Mouse (Mus musculus) brown adipose tissue, adult 24 weeks (tissue): ENCODE data around the gene Hip1. TPM values are rescaled to one million over a fixed set of nuclear protein-coding genes. Genes with fewer than 3 reads are reported as not detected.
"Not testable (repeated sequence)": the region's sequence is repeated elsewhere in the genome, so short reads cannot be mapped to it uniquely, and the experiment has no call there.

Experiments
- H3K27ac ChIP-seq: fragments of 200-500 bp; replicated peaks from 2 replicates; pipeline ENCODE4 v1.5.1; 2012; ENCODE audit warnings: low read depth, mild to moderate bottlenecking, low read length
- H3K4me1 ChIP-seq: fragments of 200-500 bp; 2 replicates; pipeline ENCODE4 v1.6.1; 2012; ENCODE audit warnings: low read length, mixed read lengths; ENCODE audit not compliant: control insufficient read depth, insufficient read depth, insufficient read length
- H3K4me3 ChIP-seq: fragments of 200-500 bp; 2 replicates; pipeline ENCODE4 v1.5.1; 2012; ENCODE audit warnings: low read depth, mild to moderate bottlenecking, low read length, moderate library complexity; ENCODE audit not compliant: insufficient read depth
- polyA plus RNA-seq: library from polyadenylated mRNA; stranded (reverse); fragments of >200 nt; gene quantifications from 2 replicates; pipeline ENCODE4 v1.2.4, GENCODE M21; 2012; ENCODE audit not compliant: missing spikeins, insufficient read depth, insufficient read length

Gene Hip1
- polyA plus RNA-seq, 1 experiment: 7.9 TPM

GRCm38 (mm10) chr5:135488881-135489694, 55.8 kb downstream of the Hip1 start:
- Histone ChIP-seq H3K27ac (peak overlapping the region; percentile 12; the same call in 1 of the 2 replicates), H3K4me1 (peaks cover 31% of the 10 kb centered on the region), H3K4me3 (peak overlapping the region; percentile 76)

- peaks cover 31% of the 10 kb centered on the region for H3K4me1 ChIP-seq
- H3K4me3 ChIP-seq: peak overlapping the region; percentile 76
- H3K27ac ChIP-seq: 0 out of 2 replicates have a peak overlapping the region, but pooled peaks have one; percentile 5
These were observed 56.6 kb downstream of the Hip1 start for GRCm38 (mm10) chr5:135488222-135488880.

DNA sequence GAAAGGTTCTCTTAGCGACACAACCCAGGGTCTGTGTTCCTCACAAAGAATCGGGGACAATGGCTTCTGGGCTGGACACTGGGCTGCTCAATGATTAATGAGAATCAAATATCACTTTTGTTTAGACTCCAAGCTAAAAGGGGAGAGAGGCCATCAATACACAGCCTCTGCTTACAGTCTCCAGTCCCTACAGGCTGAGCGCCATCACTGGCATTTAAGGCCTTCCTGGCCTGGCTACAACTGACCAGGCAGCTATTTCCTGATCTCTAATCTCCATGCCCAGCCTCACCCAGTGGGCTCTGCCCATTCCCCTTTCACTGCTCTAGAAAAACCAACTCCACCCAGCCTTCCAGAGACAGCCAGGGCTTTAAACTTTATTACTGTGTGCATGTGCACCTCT, 59.6 kb downstream of the Hip1 start:
- no peak overlapping the region for H3K4me3 ChIP-seq
- no peak overlapping the region for H3K27ac ChIP-seq
- peaks cover 22% of the 10 kb centered on the region for H3K4me1 ChIP-seq

- not testable (repeated sequence) for H3K4me3 ChIP-seq, H3K27ac ChIP-seq
- H3K4me1 ChIP-seq: peaks cover 16% of the 10 kb centered on the region
These were observed 61.1 kb downstream of the Hip1 start for GRCm38 (mm10) chr5:135483865-135484264.

GRCm38 (mm10) chr5:135478877-135479600, 65.9 kb downstream of the Hip1 start:
- Histone ChIP-seq H3K27ac (peak overlapping the region; percentile 78), H3K4me3 (no peak overlapping the region), H3K4me1 (0 out of 2 replicates have a peak, but pooled peaks cover 3% of the 10 kb centered on the region)

DNA sequence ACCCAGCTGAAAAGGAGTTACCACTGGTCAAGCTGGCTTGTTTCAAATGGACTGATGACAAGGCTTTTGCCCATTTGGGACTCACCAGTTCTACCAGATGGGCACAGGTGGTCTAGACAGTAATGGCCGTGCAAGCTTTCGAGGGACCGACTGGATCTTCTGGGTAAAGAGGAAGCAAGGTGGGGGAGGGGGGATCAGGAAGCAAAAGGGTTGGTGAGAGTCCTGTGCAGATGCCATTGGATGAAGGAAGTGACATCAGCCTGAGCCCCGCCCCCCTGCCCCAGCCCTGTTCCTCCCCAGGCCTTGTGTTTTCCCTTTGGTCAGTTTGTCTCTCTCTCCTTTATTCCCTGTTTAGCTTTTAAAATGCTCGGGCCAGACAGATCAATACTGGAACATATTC, 68.7 kb downstream of the Hip1 start:
- no peak overlapping the region for H3K27ac ChIP-seq
- H3K4me3 ChIP-seq: no peak overlapping the region

DNA sequence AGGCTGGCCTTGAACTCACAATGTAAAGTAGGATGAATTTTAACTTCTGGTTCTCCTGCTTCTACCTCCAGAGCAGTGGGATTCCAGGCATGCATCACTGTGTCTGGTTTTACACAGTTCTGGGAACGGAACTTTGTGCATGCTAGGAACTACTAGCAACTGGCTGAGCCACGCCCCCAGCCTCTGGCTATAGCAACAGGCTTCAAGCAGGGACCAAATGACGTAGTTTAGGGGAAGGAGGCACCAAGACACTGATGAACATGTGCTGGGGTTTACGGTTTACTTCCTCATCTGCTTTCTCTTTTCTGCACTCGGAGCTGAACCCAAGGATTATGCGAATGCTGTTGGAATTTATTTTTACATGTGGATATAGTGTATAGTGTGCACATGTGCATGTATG, 72.5 kb downstream of the Hip1 start:
- Histone ChIP-seq H3K4me3 (no peak overlapping the region), H3K27ac (peak overlapping the region; percentile 68), H3K4me1 (peaks cover 7% of the 10 kb centered on the region; the same call in 1 of the 2 replicates)

More for the DNA sequence above, 68.7 kb downstream of the Hip1 start:
- H3K4me1 ChIP-seq: 0 out of 2 replicates have a peak, but pooled peaks cover 3% of the 10 kb centered on the region

DNA sequence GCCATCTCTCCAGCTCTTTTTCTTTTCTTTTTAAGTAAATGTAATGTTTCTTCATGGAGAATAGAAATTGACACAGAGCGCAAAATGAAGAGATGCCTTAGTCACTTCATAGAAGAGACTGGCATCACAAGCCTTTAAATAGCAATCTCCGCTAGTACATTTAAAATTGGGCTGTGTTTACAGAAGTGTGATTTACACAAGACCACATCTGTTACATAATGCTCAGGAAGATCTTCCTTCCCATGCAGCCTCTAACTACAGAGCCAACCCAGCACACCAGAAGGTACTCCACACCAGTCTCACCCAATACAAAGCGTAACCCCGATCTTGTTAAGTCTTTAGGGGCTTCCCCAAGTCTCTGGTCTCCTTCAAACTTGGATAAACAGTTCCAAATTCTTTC, 73.2 kb downstream of the Hip1 start:
- no peak overlapping the region for H3K27ac ChIP-seq
- peaks cover 7% of the 10 kb centered on the region; the same call in 1 of the 2 replicates for H3K4me1 ChIP-seq
- no peak overlapping the region for H3K4me3 ChIP-seq

- peak overlapping the region; percentile 19; the same call in 1 of the 2 replicates for H3K27ac ChIP-seq
These were observed 76.6 kb downstream of the Hip1 start for GRCm38 (mm10) chr5:135468280-135468679.

DNA sequence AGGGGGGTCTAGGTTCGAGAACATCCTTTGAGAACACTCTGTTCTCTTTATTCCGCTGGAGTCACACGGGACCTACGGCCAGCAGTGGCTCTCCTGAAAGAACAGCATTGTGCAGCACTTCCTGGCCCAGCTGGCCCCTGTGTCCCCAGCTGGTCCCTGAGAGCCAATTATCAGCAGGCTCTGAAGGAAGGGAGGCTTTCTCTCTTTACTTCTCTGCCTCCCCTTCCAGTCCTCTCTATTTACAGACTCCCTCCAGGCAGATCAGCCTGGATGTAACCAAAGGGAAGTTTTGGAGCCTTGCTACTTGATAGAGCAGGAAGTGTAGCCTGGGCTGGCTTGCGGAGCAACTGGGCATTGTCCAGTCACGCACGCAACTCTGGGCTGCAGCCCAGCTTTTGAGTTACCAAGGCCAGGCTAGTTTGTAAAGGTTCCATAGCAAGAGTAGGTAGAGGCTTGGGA, 79.1 kb downstream of the Hip1 start:
- peak overlapping the region; percentile 87 for H3K27ac ChIP-seq
- 0 out of 2 replicates have a peak overlapping the region, but pooled peaks have one; percentile 12 for H3K4me3 ChIP-seq
- H3K4me1 ChIP-seq: peaks cover 10% of the 10 kb centered on the region; the same call in 1 of the 2 replicates

More at GRCm38 (mm10) chr5:135468280-135468679, 76.6 kb downstream of the Hip1 start:
- Histone ChIP-seq H3K4me3 (no peak overlapping the region), H3K4me1 (peaks cover 9% of the 10 kb centered on the region; the same call in 1 of the 2 replicates)

- Histone ChIP-seq H3K27ac (no peak overlapping the region), H3K4me3 (no peak overlapping the region), H3K4me1 (peaks cover 16% of the 10 kb centered on the region)
These were observed 81.5 kb downstream of the Hip1 start for GRCm38 (mm10) chr5:135463380-135463779.

- Histone ChIP-seq H3K4me1 (peaks cover 9% of the 10 kb centered on the region), H3K4me3 (no peak overlapping the region), H3K27ac (peak overlapping the region; percentile 85)
These were observed 84.1 kb downstream of the Hip1 start for GRCm38 (mm10) chr5:135460833-135461173.

DNA sequence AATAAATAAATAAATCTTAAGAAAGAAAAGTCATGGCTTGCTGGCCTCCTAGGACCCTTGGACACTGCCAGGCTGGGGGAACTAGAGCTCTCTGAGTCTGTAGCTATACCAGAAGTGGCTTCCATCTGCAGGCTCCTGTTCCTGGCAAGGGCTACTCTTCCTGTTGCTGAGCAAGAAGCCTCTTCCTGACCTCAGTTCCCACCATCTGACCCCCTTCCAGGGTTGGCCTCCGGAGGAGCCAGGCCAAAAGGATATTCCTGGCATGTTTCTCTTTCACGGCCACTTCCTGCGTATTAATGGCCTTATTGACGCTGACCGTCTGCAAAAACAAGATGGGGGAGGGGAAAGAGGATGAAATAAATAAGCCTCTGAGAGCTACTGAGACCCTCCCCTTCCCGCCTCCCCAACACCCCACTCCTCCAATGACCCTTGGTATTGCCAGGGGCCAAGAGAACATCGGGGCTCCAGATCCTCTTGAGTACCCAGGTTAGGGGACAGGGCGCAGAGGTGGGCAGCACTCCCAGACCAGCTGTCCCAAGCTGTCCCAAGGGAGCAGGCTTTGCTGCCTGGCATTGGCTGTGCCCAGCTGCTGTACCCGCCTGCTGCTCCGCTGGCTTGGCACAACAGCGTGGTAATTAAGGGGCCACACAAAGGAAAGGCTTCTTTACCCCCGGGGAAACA, 84.6 kb downstream of the Hip1 start:
- peak overlapping the region; percentile 85 for H3K27ac ChIP-seq
- H3K4me3 ChIP-seq: no peak overlapping the region
- H3K4me1 ChIP-seq: peaks cover 9% of the 10 kb centered on the region

GRCm38 (mm10) chr5:135459486-135459885, 85.4 kb downstream of the Hip1 start:
- Histone ChIP-seq H3K4me3 (no peak overlapping the region), H3K27ac (no peak overlapping the region), H3K4me1 (peaks cover 9% of the 10 kb centered on the region)
